Mouse (Mus musculus): ENCODE measurements at regions not wholly inside any gene's neighbourhood (a gene's known extent, or its start where the extent isn't known, plus 50 kb on each side); places are given as distances from the start of the nearest gene placed in this dataset.
"Not testable (repeated sequence)": the region's sequence is repeated elsewhere in the genome, so short reads cannot be mapped to it uniquely, and the experiment has no call there.

- ATAC-seq (ENCODE audit: low read depth); H3K27me3 ChIP-seq (ENCODE audit: control insufficient read depth, insufficient read depth, low read depth, low read length); H3K9me3 ChIP-seq (replicated peaks; ENCODE audit: control insufficient read depth, low read length); H3K4me2 ChIP-seq (ENCODE audit: low read depth, low read length); H3K4me1 ChIP-seq (ENCODE audit: control insufficient read depth, low read depth, low read length); H3K4me3 ChIP-seq (ENCODE audit: low read depth, low read length); H3K27ac ChIP-seq (ENCODE audit: low read length); H3K36me3 ChIP-seq (ENCODE audit: control insufficient read depth, insufficient read depth); H3K9ac ChIP-seq (ENCODE audit: low read depth, low read length): not testable (repeated sequence)
Measured at GRCm38 (mm10) chr13:12940911-12941310, 64.3 kb downstream of the Prl2c2 start.

DNA sequence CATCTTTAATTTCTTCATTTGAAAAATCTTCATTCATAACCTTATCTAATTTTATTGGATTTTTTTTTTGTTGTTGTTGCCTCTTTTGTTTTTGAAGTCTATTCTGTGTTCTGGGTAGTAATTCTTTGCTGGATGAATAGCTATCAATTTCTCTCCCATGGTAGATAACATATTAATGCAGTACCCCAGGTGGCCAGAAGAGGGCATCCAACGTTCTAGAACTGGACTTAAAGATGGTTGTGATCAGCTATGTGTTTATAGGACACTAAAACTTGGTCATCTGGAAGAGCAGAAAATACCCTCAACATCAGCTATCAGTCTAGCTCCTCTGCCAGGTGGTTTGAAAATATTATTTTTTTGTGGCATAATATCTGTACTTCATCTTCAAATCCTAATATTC lies 70.1 kb downstream of the Prl2c2 start:
- WGBS (ENCODE audit: insufficient replicate concordance), result 0% methylated on average over 1 of the region's 1 CpGs

GRCm38 (mm10) chr13:12931907-12932617 lies 73.1 kb downstream of the Prl2c2 start:
- H3K4me1 ChIP-seq (ENCODE audit: control insufficient read depth, low read depth, low read length); H3K9ac ChIP-seq (ENCODE audit: low read depth, low read length); H3K4me2 ChIP-seq (ENCODE audit: low read depth, low read length); H3K27me3 ChIP-seq (ENCODE audit: control insufficient read depth, insufficient read depth, low read depth, low read length); H3K36me3 ChIP-seq (ENCODE audit: control insufficient read depth, insufficient read depth); H3K27ac ChIP-seq (ENCODE audit: low read length); H3K4me3 ChIP-seq (ENCODE audit: low read depth, low read length): not testable (repeated sequence)
- 71% methylated on average over 15 of the region's 15 CpGs for WGBS (ENCODE audit: insufficient replicate concordance)
- 0 out of 2 replicates have a peak, but pooled peaks have one; percentile 15 for ATAC-seq (ENCODE audit: low read depth)
- H3K9me3 ChIP-seq (replicated peaks; ENCODE audit: control insufficient read depth, low read length), result peaks cover 35% of the 10 kb centered on the region

More for the DNA sequence above, 70.1 kb downstream of the Prl2c2 start:
- not testable (repeated sequence) for ATAC-seq (ENCODE audit: low read depth); H3K27ac ChIP-seq (ENCODE audit: low read length); H3K4me3 ChIP-seq (ENCODE audit: low read depth, low read length); H3K4me1 ChIP-seq (ENCODE audit: control insufficient read depth, low read depth, low read length); H3K36me3 ChIP-seq (ENCODE audit: control insufficient read depth, insufficient read depth); H3K27me3 ChIP-seq (ENCODE audit: control insufficient read depth, insufficient read depth, low read depth, low read length); H3K4me2 ChIP-seq (ENCODE audit: low read depth, low read length); H3K9ac ChIP-seq (ENCODE audit: low read depth, low read length)
- peaks cover 23% of the 10 kb centered on the region for H3K9me3 ChIP-seq (replicated peaks; ENCODE audit: control insufficient read depth, low read length)

DNA sequence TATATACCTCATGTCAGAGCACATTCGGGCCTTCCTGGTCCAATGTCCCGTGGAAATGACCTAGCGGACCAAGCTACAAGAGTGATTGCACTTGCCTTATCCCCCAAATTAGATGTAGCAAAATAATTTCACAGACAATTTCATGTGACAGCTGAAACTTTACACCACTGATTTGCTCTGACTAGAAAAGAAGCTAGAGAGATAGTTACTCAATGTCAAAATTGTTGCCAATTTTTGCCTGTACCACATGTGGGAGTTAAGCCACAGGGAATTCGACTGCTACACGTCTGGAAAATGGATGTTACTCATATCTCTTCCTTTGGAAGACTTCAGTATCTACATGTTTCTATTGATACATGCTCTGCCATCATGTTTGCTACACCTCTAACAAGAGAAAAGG lies 74.6 kb downstream of the Prl2c2 start:
- no peak overlapping the region for H3K4me2 ChIP-seq (ENCODE audit: low read depth, low read length)
- no peak overlapping the region for H3K27ac ChIP-seq (ENCODE audit: low read length)
- no peak overlapping the region for H3K4me3 ChIP-seq (ENCODE audit: low read depth, low read length)
- no peaks in the 10 kb centered on the region for H3K4me1 ChIP-seq (ENCODE audit: control insufficient read depth, low read depth, low read length)
- H3K36me3 ChIP-seq (ENCODE audit: control insufficient read depth, insufficient read depth), result no peaks in the 10 kb centered on the region
- H3K9me3 ChIP-seq (replicated peaks; ENCODE audit: control insufficient read depth, low read length), result peaks cover 49% of the 10 kb centered on the region
- no peaks in the 10 kb centered on the region for H3K27me3 ChIP-seq (ENCODE audit: control insufficient read depth, insufficient read depth, low read depth, low read length)
- WGBS (ENCODE audit: insufficient replicate concordance), result 57% methylated on average over 5 of the region's 5 CpGs
- no peak for ATAC-seq (ENCODE audit: low read depth)
- H3K9ac ChIP-seq (ENCODE audit: low read depth, low read length), result no peak overlapping the region

DNA sequence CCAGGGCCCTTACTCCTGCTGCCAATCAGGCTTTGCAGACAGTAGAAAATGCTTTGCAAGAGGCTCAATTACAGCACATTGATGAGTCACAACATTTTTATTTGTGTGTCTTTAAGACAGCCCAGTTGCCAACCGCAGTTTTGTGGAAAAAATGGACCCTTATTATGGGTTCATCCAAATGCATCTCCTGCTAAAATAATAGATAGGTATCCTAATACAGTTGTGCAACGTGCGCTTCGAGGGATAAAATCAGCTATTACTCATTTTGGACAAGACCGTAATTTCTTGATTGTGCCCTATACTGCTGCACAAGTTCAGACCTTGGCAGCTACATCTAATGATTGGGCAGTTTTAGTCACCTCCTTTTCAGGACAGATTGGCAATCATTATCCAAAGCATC lies 75.4 kb downstream of the Prl2c2 start:
- H3K4me3 ChIP-seq (ENCODE audit: low read depth, low read length), result no peak overlapping the region
- no peak overlapping the region for H3K4me2 ChIP-seq (ENCODE audit: low read depth, low read length)
- H3K36me3 ChIP-seq (ENCODE audit: control insufficient read depth, insufficient read depth), result no peaks in the 10 kb centered on the region
- H3K9ac ChIP-seq (ENCODE audit: low read depth, low read length), result no peak overlapping the region
- H3K4me1 ChIP-seq (ENCODE audit: control insufficient read depth, low read depth, low read length), result no peaks in the 10 kb centered on the region
- no peak for ATAC-seq (ENCODE audit: low read depth)
- no peaks in the 10 kb centered on the region for H3K27me3 ChIP-seq (ENCODE audit: control insufficient read depth, insufficient read depth, low read depth, low read length)
- H3K27ac ChIP-seq (ENCODE audit: low read length), result no peak overlapping the region
- peaks cover 50% of the 10 kb centered on the region for H3K9me3 ChIP-seq (replicated peaks; ENCODE audit: control insufficient read depth, low read length)
- WGBS (ENCODE audit: insufficient replicate concordance), result 70% methylated on average over 5 of the region's 5 CpGs

- no peaks in the 10 kb centered on the region for H3K4me1 ChIP-seq (ENCODE audit: control insufficient read depth, low read depth, low read length)
- ATAC-seq (ENCODE audit: low read depth), result no peak
- H3K36me3 ChIP-seq (ENCODE audit: control insufficient read depth, insufficient read depth), result no peaks in the 10 kb centered on the region
- 71% methylated on average over 15 of the region's 15 CpGs for WGBS (ENCODE audit: insufficient replicate concordance)
- H3K4me3 ChIP-seq (ENCODE audit: low read depth, low read length), result no peak overlapping the region
- peaks cover 50% of the 10 kb centered on the region for H3K9me3 ChIP-seq (replicated peaks; ENCODE audit: control insufficient read depth, low read length)
- no peaks in the 10 kb centered on the region for H3K27me3 ChIP-seq (ENCODE audit: control insufficient read depth, insufficient read depth, low read depth, low read length)
- no peak overlapping the region for H3K9ac ChIP-seq (ENCODE audit: low read depth, low read length)
- no peak overlapping the region for H3K4me2 ChIP-seq (ENCODE audit: low read depth, low read length)
- H3K27ac ChIP-seq (ENCODE audit: low read length), result no peak overlapping the region
Measured at GRCm38 (mm10) chr13:12927587-12928345, 77.4 kb downstream of the Prl2c2 start.

DNA sequence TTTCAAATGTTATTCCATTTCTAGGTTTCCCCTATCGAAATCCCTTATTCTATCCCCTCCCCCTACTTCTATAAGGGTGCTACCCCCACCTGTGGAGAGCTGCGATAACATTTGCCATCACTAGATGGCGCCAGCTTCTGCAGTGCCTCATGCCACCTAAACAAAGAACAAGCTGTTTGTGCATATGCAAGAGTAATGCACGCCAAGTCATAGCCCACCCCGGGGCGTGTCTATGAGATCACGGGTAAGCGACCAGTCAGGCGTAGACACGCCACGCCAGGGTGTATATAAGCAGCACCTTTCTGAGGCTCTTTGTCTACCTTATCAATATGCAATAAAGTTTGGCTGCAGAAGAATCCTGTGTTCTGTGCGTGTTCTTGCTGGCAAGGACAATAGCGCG lies 79.6 kb downstream of the Prl2c2 start:
- no peak for ATAC-seq (ENCODE audit: low read depth)
- H3K4me1 ChIP-seq (ENCODE audit: control insufficient read depth, low read depth, low read length), result no peaks in the 10 kb centered on the region
- H3K4me3 ChIP-seq (ENCODE audit: low read depth, low read length), result no peak overlapping the region
- 77% methylated on average over 14 of the region's 14 CpGs for WGBS (ENCODE audit: insufficient replicate concordance)
- peaks cover 35% of the 10 kb centered on the region for H3K9me3 ChIP-seq (replicated peaks; ENCODE audit: control insufficient read depth, low read length)
- H3K27ac ChIP-seq (ENCODE audit: low read length), result no peak overlapping the region
- H3K4me2 ChIP-seq (ENCODE audit: low read depth, low read length), result no peak overlapping the region
- H3K9ac ChIP-seq (ENCODE audit: low read depth, low read length), result no peak overlapping the region
- no peaks in the 10 kb centered on the region for H3K27me3 ChIP-seq (ENCODE audit: control insufficient read depth, insufficient read depth, low read depth, low read length)
- H3K36me3 ChIP-seq (ENCODE audit: control insufficient read depth, insufficient read depth), result no peaks in the 10 kb centered on the region

DNA sequence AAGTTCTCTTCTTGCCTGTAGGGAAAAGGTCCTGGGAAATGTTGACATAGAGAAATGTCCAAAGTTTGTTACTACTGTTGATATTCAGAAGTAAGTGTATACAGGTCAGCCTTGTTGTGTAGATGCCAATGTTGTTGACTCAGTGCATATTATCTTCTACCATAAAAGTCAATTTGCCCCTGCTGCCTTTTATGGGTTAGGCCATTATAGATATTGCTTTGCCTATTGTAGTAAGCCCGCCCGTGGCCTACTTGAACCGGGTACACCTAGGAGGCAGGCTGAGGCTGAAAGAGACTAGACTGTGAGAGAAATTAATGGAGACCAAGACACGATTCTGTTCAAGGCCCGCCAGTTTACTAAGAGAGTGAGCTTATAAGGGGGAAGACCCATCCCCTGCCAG lies 92.3 kb downstream of the Prl2c2 start:
- H3K9ac ChIP-seq (ENCODE audit: low read depth, low read length), result no peak overlapping the region
- ATAC-seq (ENCODE audit: low read depth), result no peak
- H3K4me2 ChIP-seq (ENCODE audit: low read depth, low read length), result no peak overlapping the region
- no peaks in the 10 kb centered on the region for H3K4me1 ChIP-seq (ENCODE audit: control insufficient read depth, low read depth, low read length)
- H3K4me3 ChIP-seq (ENCODE audit: low read depth, low read length), result no peak overlapping the region
- no peak overlapping the region for H3K27ac ChIP-seq (ENCODE audit: low read length)
- H3K36me3 ChIP-seq (ENCODE audit: control insufficient read depth, insufficient read depth), result no peaks in the 10 kb centered on the region
- 54% methylated on average over 5 of the region's 5 CpGs for WGBS (ENCODE audit: insufficient replicate concordance)
- peaks cover 3% of the 10 kb centered on the region; the same call in 1 of the 2 replicates for H3K9me3 ChIP-seq (replicated peaks; ENCODE audit: control insufficient read depth, low read length)
- no peaks in the 10 kb centered on the region for H3K27me3 ChIP-seq (ENCODE audit: control insufficient read depth, insufficient read depth, low read depth, low read length)

DNA sequence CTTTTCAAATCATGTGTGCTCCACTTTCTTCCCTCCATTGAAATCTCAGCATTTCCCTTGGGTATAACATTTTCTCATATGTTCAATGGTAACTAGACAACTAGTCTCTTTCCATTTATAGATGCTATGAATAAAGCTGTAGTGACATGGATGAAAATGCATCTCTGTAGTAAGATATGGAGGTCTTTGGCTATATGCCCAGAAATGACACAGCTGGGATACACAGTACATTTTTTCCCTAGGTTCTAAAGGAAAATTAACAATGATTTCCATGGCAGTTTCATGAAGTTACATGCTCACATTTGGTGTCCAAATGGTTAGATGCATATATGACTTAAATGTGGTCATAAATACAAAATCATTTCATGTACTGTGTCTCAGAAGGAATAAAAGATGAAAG lies 99.0 kb downstream of the Prl2c2 start:
- Histone ChIP-seq H3K4me3 (ENCODE audit: low read depth, low read length) (no peak overlapping the region), H3K4me1 (ENCODE audit: control insufficient read depth, low read depth, low read length) (no peaks in the 10 kb centered on the region), H3K9ac (ENCODE audit: low read depth, low read length) (no peak overlapping the region), H3K36me3 (ENCODE audit: control insufficient read depth, insufficient read depth) (no peaks in the 10 kb centered on the region), H3K27ac (ENCODE audit: low read length) (no peak overlapping the region), H3K9me3 (replicated peaks; ENCODE audit: control insufficient read depth, low read length) (no peaks in the 10 kb centered on the region), H3K4me2 (ENCODE audit: low read depth, low read length) (no peak overlapping the region), H3K27me3 (ENCODE audit: control insufficient read depth, insufficient read depth, low read depth, low read length) (no peaks in the 10 kb centered on the region)
- ATAC-seq (ENCODE audit: low read depth), result no peak

All from liver, embryonic 16.5 days (tissue).